Mouse (Mus musculus): ENCODE measurements at regions not wholly inside any gene's neighbourhood (a gene's known extent, or its start where the extent isn't known, plus 50 kb on each side); places are given as distances from the start of the nearest gene placed in this dataset.

DNA sequence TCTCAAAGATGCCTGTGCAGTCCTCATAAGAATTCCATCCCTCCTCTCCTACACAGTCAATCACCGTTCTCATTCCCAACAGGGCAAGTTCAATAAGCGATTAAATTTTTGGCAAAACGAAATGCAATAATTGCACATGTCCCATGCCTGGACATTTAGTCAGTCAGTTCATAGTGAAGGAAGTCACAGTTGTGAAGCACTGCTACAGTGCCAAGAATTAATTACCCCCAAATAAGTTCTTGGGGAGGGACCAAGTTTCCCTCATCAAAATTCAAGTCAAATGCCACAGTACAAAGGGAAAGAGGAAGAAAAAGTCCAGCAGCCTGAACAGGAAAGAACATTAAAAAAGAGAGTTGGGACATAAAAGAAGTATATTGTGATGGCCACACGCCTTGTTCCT is 112.4 kb upstream of the Ppargc1a start:
- TF ChIP-seq POLR2A (IDR thresholded peaks at IDR 0.05; ENCODE audit: low read depth, low read length) = no peak
- TF ChIP-seq CTCF (IDR thresholded peaks at IDR 0.05; ENCODE audit: extremely low read depth, insufficient read depth, insufficient read length, insufficient replicate concordance) = no peak
